Mouse (Mus musculus) G1E (cell line): ENCODE measurements around the gene Clock. TPM values are rescaled to one million over a fixed set of nuclear protein-coding genes. Genes with fewer than 3 reads are reported as not detected.

Source experiments
- ATAC-seq: 2 replicates; pipeline ENCODE4 v1.8.0; 2016; ENCODE audit warnings: mild to moderate bottlenecking; ENCODE audit not compliant: insufficient number of reproducible peaks, poor library complexity, low FRiP score, severe bottlenecking; ENCODE audit errors: extremely low read depth
- DNase-seq: peaks from one replicate; pipeline ENCODE4 v3.0.0; 2012; ENCODE audit warnings: low spot score
- H3K27me3 ChIP-seq: 2 replicates; pipeline ENCODE4 v1.6.1; 2012; ENCODE audit warnings: mild to moderate bottlenecking, low read length, inconsistent platforms; ENCODE audit not compliant: insufficient read depth
- H3K36me3 ChIP-seq: replicated peaks from 2 replicates; pipeline ENCODE3; 2012; ENCODE audit warnings: mild to moderate bottlenecking, inconsistent platforms
- H3K4me1 ChIP-seq: 2 replicates; pipeline ENCODE4 v1.6.1; 2012; ENCODE audit warnings: low read depth, low read length, inconsistent platforms, mixed read lengths; ENCODE audit not compliant: insufficient read depth
- H3K4me3 ChIP-seq: 2 replicates; pipeline ENCODE4 v1.5.1; 2012; ENCODE audit warnings: low read depth, mild to moderate bottlenecking, inconsistent platforms, low read length, moderate library complexity, mixed read lengths
- H3K9me3 ChIP-seq: replicated peaks from 2 replicates; pipeline ENCODE4 v1.6.1; 2012; ENCODE audit warnings: inconsistent platforms
- CTCF ChIP-seq: IDR thresholded peaks from 2 replicates; pipeline ENCODE4 v1.5.1; 2012; ENCODE audit warnings: low read depth, low read length, inconsistent platforms, mixed read lengths
- GATA1 ChIP-seq: IDR thresholded peaks from 2 replicates; pipeline ENCODE4 v1.6.1; 2012; ENCODE audit warnings: borderline replicate concordance, low read length, inconsistent platforms, mixed read lengths
- GATA2 ChIP-seq: IDR thresholded peaks from 2 replicates; pipeline ENCODE4 v1.6.1; 2012; ENCODE audit warnings: low read depth, low read length, inconsistent platforms, borderline replicate concordance
- POLR2AphosphoS5 ChIP-seq: IDR thresholded peaks from 2 replicates; pipeline ENCODE4 v1.6.1; 2012; ENCODE audit warnings: low read depth, low read length, inconsistent platforms; ENCODE audit not compliant: insufficient replicate concordance
- TAL1 ChIP-seq: conservative IDR thresholded peaks from 2 replicates; pipeline ENCODE4 v1.6.1; 2012; ENCODE audit warnings: low read depth, low read length, inconsistent platforms, mixed read lengths
- polyA plus RNA-seq: library from polyadenylated mRNA; stranded (reverse); fragments of >175 nt; gene quantifications from 2 replicates; pipeline ENCODE4 v1.2.3, GENCODE M21; 2012
- total RNA-seq, 2 experiments: library from RNA; stranded (forward) in 1 of 2; stranded (reverse) in 1 of 2; fragments of 200-1000 nt in 1 of 2; fragments of >200 nt in 1 of 2; fragmentation: Nextera tagmentation in 1 of 2; gene quantifications; 2 replicates each; pipeline ENCODE4 v1.2.3; 2014 to 2017

Clock gene
- total RNA-seq (2014; fragmentation: Nextera tagmentation) (25.3 and 27.2 TPM in 2 replicates), total RNA-seq (2017) (16.4 and 16.7 TPM in 2 replicates), polyA plus RNA-seq (0.58 and 0.82 TPM in 2 replicates)

- H3K9me3 ChIP-seq, result no peaks in the 10 kb centered on the region
- peaks cover 5% of the 10 kb centered on the region for H3K36me3 ChIP-seq
- ATAC-seq, result no peak
- DNase-seq, result peak; percentile 83
- peaks cover 14% of the 10 kb centered on the region for H3K4me1 ChIP-seq
- H3K4me3 ChIP-seq, result peak within 1 kb of the TSS; percentile 92
- peaks cover 3% of the 10 kb centered on the region; the same call in 1 of the 2 replicates for H3K27me3 ChIP-seq
- TF ChIP-seq CTCF, result no peak
- no peak for TF ChIP-seq TAL1
- TF ChIP-seq POLR2AphosphoS5, result no peak
- no peak for TF ChIP-seq GATA1
- TF ChIP-seq GATA2, result no peak
Measured at GRCm38 (mm10) chr5:76304452-76305341, at the start of gene Clock. Gene Clock, minus strand, starts transcription at chr5:76304792.

DNA sequence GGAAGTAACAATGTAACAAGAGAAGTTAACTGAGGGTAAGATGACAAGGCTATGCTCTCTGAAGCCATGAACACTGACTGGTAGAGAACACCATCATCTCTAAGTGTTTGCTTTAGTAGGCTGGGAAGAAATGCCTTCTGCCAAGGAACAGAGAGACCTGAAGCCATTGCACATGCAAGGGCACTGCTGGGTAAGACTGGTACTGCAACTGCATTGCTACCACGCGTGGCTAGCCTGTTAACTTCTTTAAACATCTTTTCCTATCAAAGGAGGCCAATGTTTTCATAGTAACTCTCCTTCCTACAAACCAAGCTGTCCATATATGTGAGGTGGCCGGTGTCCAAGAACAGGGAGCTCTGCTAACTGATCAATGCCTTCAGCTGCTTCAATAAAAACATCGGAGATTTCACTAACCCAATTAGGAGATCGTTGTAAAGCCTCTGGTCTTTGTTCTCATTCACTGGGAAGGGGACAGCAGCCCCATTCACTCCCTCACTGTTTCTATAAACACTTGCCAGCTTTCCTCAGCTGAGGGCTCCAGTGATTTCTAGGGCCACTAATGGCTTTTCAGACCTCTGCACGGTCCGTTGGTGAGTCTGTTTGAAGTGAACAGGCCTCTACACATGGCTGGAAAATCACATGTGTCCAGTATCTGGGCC lies 47.5 kb upstream of the Clock start:
- Histone ChIP-seq H3K4me1 (no peaks in the 10 kb centered on the region), H3K4me3 (no peak overlapping the region)
- ATAC-seq, result no peak

DNA sequence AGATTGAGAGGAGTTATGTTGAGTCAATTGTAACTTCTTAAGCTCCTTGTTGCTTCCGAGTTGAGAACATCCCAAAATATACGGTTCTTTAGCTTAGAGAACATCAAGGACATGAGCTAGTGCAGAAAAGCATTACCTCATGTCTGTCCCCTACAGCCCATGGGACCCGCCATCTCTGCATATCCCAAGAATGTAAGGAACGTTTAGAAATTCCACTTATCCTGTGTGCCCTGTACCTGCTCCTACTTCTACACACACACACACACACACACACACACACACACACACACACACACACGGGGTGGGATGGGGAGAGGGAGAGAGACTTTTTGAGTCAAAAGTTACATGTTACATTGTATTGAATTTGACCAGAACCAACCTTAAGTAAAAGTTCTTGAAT lies 46.9 kb upstream of the Clock start:
- Histone ChIP-seq H3K9me3 (no peaks in the 10 kb centered on the region), H3K36me3 (no peaks in the 10 kb centered on the region), H3K4me1 (no peaks in the 10 kb centered on the region), H3K4me3 (no peak overlapping the region), H3K27me3 (peaks cover 19% of the 10 kb centered on the region)
- DNase-seq (no peak), ATAC-seq (no peak)
- no peak for TF ChIP-seq CTCF
- no peak for TF ChIP-seq POLR2AphosphoS5
- no peak for TF ChIP-seq GATA1
- TF ChIP-seq GATA2, result no peak
- no peak for TF ChIP-seq TAL1

More for the DNA sequence above, 47.5 kb upstream of the Clock start:
- no peak for DNase-seq
- H3K9me3 ChIP-seq, result no peaks in the 10 kb centered on the region
- peaks cover 17% of the 10 kb centered on the region for H3K27me3 ChIP-seq
- TF ChIP-seq CTCF, result no peak
- no peak for TF ChIP-seq GATA2
- TF ChIP-seq TAL1, result no peak
- no peak for TF ChIP-seq POLR2AphosphoS5
- no peak for TF ChIP-seq GATA1
- no peaks in the 10 kb centered on the region for H3K36me3 ChIP-seq

DNA sequence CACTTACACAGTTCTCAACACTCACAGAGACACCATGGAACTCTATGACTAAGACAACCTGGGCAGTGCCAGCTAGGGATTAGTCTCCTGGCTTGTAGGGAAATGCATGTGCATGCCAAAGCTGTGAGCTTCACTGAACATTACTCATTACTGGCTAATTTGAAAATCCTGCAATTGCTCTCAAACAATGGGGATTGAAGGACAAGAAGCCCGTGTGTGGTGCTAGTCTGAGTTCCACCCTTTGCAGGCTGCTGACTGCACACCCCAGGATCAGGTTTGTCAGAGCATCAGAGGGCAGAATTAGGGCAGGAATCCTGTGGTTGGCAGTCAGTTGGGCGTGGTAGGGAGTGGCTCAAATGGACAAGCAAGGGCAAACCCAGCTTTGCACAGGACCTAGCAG lies 41.5 kb upstream of the Clock start:
- H3K9me3 ChIP-seq, result no peaks in the 10 kb centered on the region
- peaks cover 25% of the 10 kb centered on the region for H3K27me3 ChIP-seq
- H3K4me3 ChIP-seq, result no peak overlapping the region
- no peak for DNase-seq
- TF ChIP-seq POLR2AphosphoS5 (no peak), TAL1 (no peak), GATA1 (no peak), GATA2 (no peak)
- H3K4me1 ChIP-seq, result no peaks in the 10 kb centered on the region
- no peaks in the 10 kb centered on the region for H3K36me3 ChIP-seq
- ATAC-seq, result no peak

GRCm38 (mm10) chr5:76340931-76341330 lies 36.3 kb upstream of the Clock start:
- H3K4me3 ChIP-seq, result no peak overlapping the region
- no peaks in the 10 kb centered on the region for H3K9me3 ChIP-seq
- DNase-seq, result no peak
- TF ChIP-seq CTCF, result no peak
- TF ChIP-seq POLR2AphosphoS5, result no peak
- TF ChIP-seq GATA2, result no peak
- TF ChIP-seq GATA1, result no peak
- no peak for TF ChIP-seq TAL1
- H3K36me3 ChIP-seq, result no peaks in the 10 kb centered on the region
- peaks cover 6% of the 10 kb centered on the region for H3K27me3 ChIP-seq
- ATAC-seq, result no peak
- no peaks in the 10 kb centered on the region for H3K4me1 ChIP-seq

DNA sequence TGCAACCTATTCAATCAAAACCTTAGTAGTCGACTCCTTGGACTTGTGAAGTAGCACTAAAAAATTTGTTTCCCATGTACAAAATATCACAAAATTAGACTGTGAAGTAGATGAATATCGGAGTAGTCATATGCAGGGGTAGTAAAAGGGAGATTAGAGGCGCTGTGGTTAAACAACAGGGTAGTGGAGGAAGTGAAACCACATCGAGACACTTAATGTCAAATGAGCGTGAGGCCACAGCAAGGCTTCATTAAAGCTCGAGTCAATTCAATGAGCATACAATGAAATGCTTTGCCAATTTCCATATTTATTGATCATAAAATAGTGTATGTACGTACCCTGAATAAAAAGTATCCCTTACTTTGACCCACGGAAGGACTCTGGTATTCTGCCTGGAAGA lies 32.5 kb upstream of the Clock start:
- DNase-seq (no peak), ATAC-seq (no peak)
- no peaks in the 10 kb centered on the region for H3K9me3 ChIP-seq
- no peaks in the 10 kb centered on the region for H3K36me3 ChIP-seq
- no peaks in the 10 kb centered on the region for H3K4me1 ChIP-seq
- H3K27me3 ChIP-seq, result peaks cover 6% of the 10 kb centered on the region
- TF ChIP-seq TAL1 (no peak), POLR2AphosphoS5 (no peak), GATA1 (no peak), CTCF (no peak), GATA2 (no peak)
- no peak overlapping the region for H3K4me3 ChIP-seq
